Mouse (Mus musculus) kidney, postnatal 0 days (tissue): ENCODE results near the gene Cyb5r2. TPM values are rescaled to one million over a fixed set of nuclear protein-coding genes. Genes with fewer than 3 reads are reported as not detected.

Source experiments
- ATAC-seq: fragments of 200-750 bp; cut with Nextera tagmentation; replicated peaks from 2 replicates; pipeline ENCODE4 v1.8.0; 2017; ENCODE audit warnings: low read depth, moderate number of reproducible peaks, moderate TSS enrichment, moderate library complexity; ENCODE audit not compliant: low FRiP score
- DNase-seq: peaks from one replicate; pipeline ENCODE4 v3.0.0-alpha.2; 2016; ENCODE audit warnings: low spot score
- H3K27ac ChIP-seq: fragments of 300-500 bp; sonication (generic); 2 replicates; pipeline ENCODE4 v1.5.1; 2014; ENCODE audit warnings: mild to moderate bottlenecking
- H3K27me3 ChIP-seq: fragments of 300-500 bp; sonication (generic); 2 replicates; pipeline ENCODE4 v1.6.1; 2014; ENCODE audit warnings: low read length, mixed read lengths; ENCODE audit not compliant: insufficient read depth
- H3K36me3 ChIP-seq: fragments of 300-500 bp; sonication (generic); 2 replicates; pipeline ENCODE4 v1.6.1; 2014; ENCODE audit warnings: low read length, mixed read lengths; ENCODE audit not compliant: insufficient read depth
- H3K4me1 ChIP-seq: fragments of 300-500 bp; sonication (generic); replicated peaks from 2 replicates; pipeline ENCODE4 v1.6.1; 2014; ENCODE audit warnings: antibody characterized with exemption, low read length, mixed read lengths; ENCODE audit not compliant: insufficient read depth
- H3K4me2 ChIP-seq: fragments of 300-500 bp; sonication (generic); 2 replicates; pipeline ENCODE4 v1.6.1; 2014; ENCODE audit warnings: mild to moderate bottlenecking, low read length, moderate library complexity, mixed read lengths
- H3K4me3 ChIP-seq: fragments of 300-500 bp; sonication (generic); replicated peaks from 2 replicates; pipeline ENCODE4 v1.5.1; 2014; ENCODE audit warnings: low read depth, low read length
- H3K9ac ChIP-seq: fragments of 300-500 bp; sonication (generic); 2 replicates; pipeline ENCODE4 v1.6.1; 2014; ENCODE audit warnings: low read depth, low read length
- H3K9me3 ChIP-seq: fragments of 300-500 bp; sonication (generic); replicated peaks from 2 replicates; pipeline ENCODE4 v1.6.1; 2016; ENCODE audit warnings: low read length, inconsistent platforms, mixed read lengths
- CTCF ChIP-seq: IDR thresholded peaks from 2 replicates; pipeline ENCODE4 v1.5.1; 2016; ENCODE audit warnings: antibody characterized with exemption, low read depth, mild to moderate bottlenecking, moderate library complexity
- WGBS: fragments of 180-500 bp; shearing (Covaris S2); extraction: QIAGEN DNeasy Blood & Tissue Kit; methylation state at CpG from one replicate; pipeline ENCODE4 v1.1.7; 2014; 5-methylcytosine and 5-hydroxymethylcytosine counted together
- polyA plus RNA-seq: library from polyadenylated mRNA; unstranded; fragments of >200 nt; fragmentation: Nextera tagmentation; extraction: Ambion mirVana; gene quantifications from 2 replicates; pipeline ENCODE4 v1.2.1, GENCODE M21; 2015

Gene Cyb5r2
- polyA plus RNA-seq, 1 experiment from 2014 or later, result 0.21 TPM

GRCm38 (mm10) chr7:107708491-107709112 lies 49.2 kb downstream of the Cyb5r2 start:
- H3K27me3 ChIP-seq, result no peaks in the 10 kb centered on the region
- H3K9ac ChIP-seq, result no peak overlapping the region
- H3K4me3 ChIP-seq, result peak overlapping the region; percentile 27
- 0 out of 2 replicates have a peak, but pooled peaks cover 3% of the 10 kb centered on the region for H3K4me1 ChIP-seq
- peak overlapping the region; percentile 45 for H3K4me2 ChIP-seq
- whole genome bisulfite sequencing, result 1% methylated on average over 10 of the region's 10 CpGs
- no peak overlapping the region for H3K27ac ChIP-seq
- peak; percentile 96 for ATAC-seq
- peak; percentile 76 for TF ChIP-seq CTCF
- DNase-seq, result peak; percentile 91
- H3K9me3 ChIP-seq, result no peaks in the 10 kb centered on the region
- H3K36me3 ChIP-seq, result no peaks in the 10 kb centered on the region

- TF ChIP-seq CTCF, result no peak
- Histone ChIP-seq H3K4me1 (0 out of 2 replicates have a peak, but pooled peaks cover 3% of the 10 kb centered on the region), H3K4me2 (no peak overlapping the region), H3K36me3 (no peaks in the 10 kb centered on the region), H3K9ac (no peak overlapping the region), H3K9me3 (no peaks in the 10 kb centered on the region), H3K27me3 (no peaks in the 10 kb centered on the region), H3K4me3 (no peak overlapping the region), H3K27ac (no peak overlapping the region)
- ATAC-seq, result no peak
- no peak for DNase-seq
- WGBS, result 42% methylated on average over 9 of the region's 9 CpGs
Measured at GRCm38 (mm10) chr7:107707650-107708049, 50.2 kb downstream of the Cyb5r2 start.

- Histone ChIP-seq H3K36me3 (no peaks in the 10 kb centered on the region), H3K4me2 (no peak overlapping the region), H3K27me3 (no peaks in the 10 kb centered on the region), H3K4me1 (0 out of 2 replicates have a peak, but pooled peaks cover 3% of the 10 kb centered on the region), H3K4me3 (no peak overlapping the region), H3K9ac (no peak overlapping the region), H3K9me3 (no peaks in the 10 kb centered on the region), H3K27ac (no peak overlapping the region)
- DNase-seq, result no peak
- TF ChIP-seq CTCF, result no peak
- no peak for ATAC-seq
- WGBS, result 75% methylated on average over 5 of the region's 5 CpGs
Measured at GRCm38 (mm10) chr7:107705941-107706340, 51.9 kb downstream of the Cyb5r2 start.

GRCm38 (mm10) chr7:107702461-107703380 lies 55.1 kb downstream of the Cyb5r2 start:
- no peaks in the 10 kb centered on the region for H3K4me1 ChIP-seq
- no peak for TF ChIP-seq CTCF
- no peak overlapping the region for H3K4me2 ChIP-seq
- WGBS, result 31% methylated on average over 13 of the region's 13 CpGs
- no peaks in the 10 kb centered on the region for H3K36me3 ChIP-seq
- H3K27ac ChIP-seq, result no peak overlapping the region
- H3K27me3 ChIP-seq, result no peaks in the 10 kb centered on the region
- H3K9ac ChIP-seq, result no peak overlapping the region
- DNase-seq (no peak), ATAC-seq (no peak)
- H3K4me3 ChIP-seq, result no peak overlapping the region
- no peaks in the 10 kb centered on the region for H3K9me3 ChIP-seq

GRCm38 (mm10) chr7:107700646-107701045 lies 57.2 kb downstream of the Cyb5r2 start:
- no peak overlapping the region for H3K27ac ChIP-seq
- no peak for ATAC-seq
- WGBS, result 83% methylated on average over 5 of the region's 5 CpGs

GRCm38 (mm10) chr7:107699926-107700325 lies 57.9 kb downstream of the Cyb5r2 start:
- no peaks in the 10 kb centered on the region for H3K4me1 ChIP-seq
- WGBS, result 49% methylated on average over 1 of the region's 1 CpGs
- H3K9ac ChIP-seq, result no peak overlapping the region
- no peak overlapping the region for H3K27ac ChIP-seq
- H3K36me3 ChIP-seq, result no peaks in the 10 kb centered on the region
- no peak for TF ChIP-seq CTCF
- no peak for DNase-seq
- no peak overlapping the region for H3K4me2 ChIP-seq
- no peaks in the 10 kb centered on the region for H3K27me3 ChIP-seq
- ATAC-seq, result no peak
- no peak overlapping the region for H3K4me3 ChIP-seq
- no peaks in the 10 kb centered on the region for H3K9me3 ChIP-seq

More at GRCm38 (mm10) chr7:107700646-107701045, 57.2 kb downstream of the Cyb5r2 start:
- H3K9ac ChIP-seq, result no peak overlapping the region
- H3K4me1 ChIP-seq, result no peaks in the 10 kb centered on the region
- no peaks in the 10 kb centered on the region for H3K9me3 ChIP-seq
- DNase-seq, result no peak
- no peaks in the 10 kb centered on the region for H3K36me3 ChIP-seq
- no peak overlapping the region for H3K4me2 ChIP-seq
- no peak overlapping the region for H3K4me3 ChIP-seq
- H3K27me3 ChIP-seq, result no peaks in the 10 kb centered on the region
- TF ChIP-seq CTCF, result no peak

Other genes with a start within 250 kb of the Cyb5r2 start
- gene Olfml1, start 190.6 kb downstream of the Cyb5r2 start, polyA plus RNA-seq, result 24.5 and 24.9 TPM in 2 replicates
- 7.2 and 8.3 TPM in 2 replicates for gene Ppfibp2, start 162.8 kb downstream of the Cyb5r2 start, polyA plus RNA-seq
- gene 5330417H12Rik, start 132.9 kb downstream of the Cyb5r2 start, polyA plus RNA-seq, result not detected in 2 replicates
- not detected in 2 replicates for gene Ovch2, start 43.2 kb upstream of the Cyb5r2 start, polyA plus RNA-seq
- not detected in 2 replicates for gene Olfr467, start 54.2 kb upstream of the Cyb5r2 start, polyA plus RNA-seq
- gene Olfr469, start 67.5 kb upstream of the Cyb5r2 start, polyA plus RNA-seq, result not detected in 2 replicates
- not detected in 2 replicates for gene Olfr470, start 89.5 kb upstream of the Cyb5r2 start, polyA plus RNA-seq
- gene Olfr472, start 139.9 kb upstream of the Cyb5r2 start, polyA plus RNA-seq, result not detected in 2 replicates
- gene Olfr473, start 172.4 kb upstream of the Cyb5r2 start, polyA plus RNA-seq, result not detected in 2 replicates
- not detected in 2 replicates for gene Olfr474, start 196.6 kb upstream of the Cyb5r2 start, polyA plus RNA-seq
- gene Olfr476, start 206.8 kb upstream of the Cyb5r2 start, polyA plus RNA-seq, result not detected in 2 replicates
- not detected in 2 replicates for gene Olfr477, start 228.7 kb upstream of the Cyb5r2 start, polyA plus RNA-seq